Mouse (Mus musculus) limb, embryonic 14.5 days (tissue): ENCODE results near the gene Mogat2. TPM values are rescaled to one million over a fixed set of nuclear protein-coding genes. Genes with fewer than 3 reads are reported as not detected.

Source experiments
- ATAC-seq: fragments of 200-750 bp; cut with Nextera tagmentation; 2 replicates; pipeline ENCODE4 v1.8.0; 2017; ENCODE audit warnings: low read depth, moderate number of reproducible peaks, moderate TSS enrichment; ENCODE audit not compliant: low FRiP score
- DNase-seq: peaks from one replicate; pipeline ENCODE4 v3.0.0-alpha.2; 2015; ENCODE audit warnings: low spot score
- H3K27ac ChIP-seq: fragments of 300-500 bp; sonication (generic); replicated peaks from 2 replicates; pipeline ENCODE4 v1.5.1; 2014; ENCODE audit warnings: low read depth, mild to moderate bottlenecking, low read length, moderate library complexity, mixed read lengths
- H3K27me3 ChIP-seq: fragments of 300-500 bp; sonication (generic); 2 replicates; pipeline ENCODE4 v1.6.1; 2014; ENCODE audit warnings: low read length, mixed read lengths; ENCODE audit not compliant: control insufficient read depth, insufficient read depth
- H3K36me3 ChIP-seq: fragments of 300-500 bp; sonication (generic); 2 replicates; pipeline ENCODE4 v1.6.1; 2014; ENCODE audit warnings: mild to moderate bottlenecking, low read length, moderate library complexity, mixed read lengths; ENCODE audit not compliant: control insufficient read depth, insufficient read depth
- H3K4me1 ChIP-seq: fragments of 300-500 bp; sonication (generic); 2 replicates; pipeline ENCODE4 v1.6.1; 2014; ENCODE audit warnings: antibody characterized with exemption, low read length, mixed read lengths; ENCODE audit not compliant: control insufficient read depth, insufficient read depth
- H3K4me2 ChIP-seq: fragments of 300-500 bp; sonication (generic); replicated peaks from 2 replicates; pipeline ENCODE4 v1.6.1; 2014; ENCODE audit warnings: low read depth, mild to moderate bottlenecking, low read length, moderate library complexity; ENCODE audit not compliant: severe bottlenecking
- H3K4me3 ChIP-seq: fragments of 300-500 bp; sonication (generic); replicated peaks from 2 replicates; pipeline ENCODE4 v1.5.1; 2014; ENCODE audit warnings: low read length
- H3K9ac ChIP-seq: fragments of 300-500 bp; sonication (generic); 2 replicates; pipeline ENCODE4 v1.6.1; 2014; ENCODE audit warnings: mild to moderate bottlenecking, low read depth, low read length, moderate library complexity; ENCODE audit not compliant: severe bottlenecking
- H3K9me3 ChIP-seq: fragments of 300-500 bp; sonication (generic); 2 replicates; pipeline ENCODE4 v1.6.1; 2016; ENCODE audit warnings: low read length; ENCODE audit not compliant: control insufficient read depth
- POLR2A ChIP-seq: fragments of 200-500 bp; IDR thresholded peaks from 2 replicates; pipeline ENCODE4 v1.8.0; 2012; ENCODE audit warnings: inconsistent platforms, mild to moderate bottlenecking, moderate library complexity, borderline replicate concordance; ENCODE audit not compliant: insufficient read depth, insufficient read length; ENCODE audit errors: extremely low read depth
- WGBS: fragments of 180-500 bp; shearing (Covaris S2); extraction: QIAGEN DNeasy Blood & Tissue Kit; methylation state at CpG from one replicate; pipeline ENCODE4 v1.1.7; 2014; 5-methylcytosine and 5-hydroxymethylcytosine counted together
- polyA plus RNA-seq, 2 experiments: library from polyadenylated mRNA; depleted of rRNA in 1 of 2; stranded (reverse) in 1 of 2; unstranded in 1 of 2; fragments of >200 nt; fragmentation: Nextera tagmentation in 1 of 2; extraction: Ambion mirVana in 1 of 2; gene quantifications; 2 replicates each; pipeline versions ENCODE4 v1.2.1 to v1.2.3; 2012 to 2014

Gene Mogat2
- polyA plus RNA-seq, 2 experiments: 2.2 to 4.5 TPM

DNA sequence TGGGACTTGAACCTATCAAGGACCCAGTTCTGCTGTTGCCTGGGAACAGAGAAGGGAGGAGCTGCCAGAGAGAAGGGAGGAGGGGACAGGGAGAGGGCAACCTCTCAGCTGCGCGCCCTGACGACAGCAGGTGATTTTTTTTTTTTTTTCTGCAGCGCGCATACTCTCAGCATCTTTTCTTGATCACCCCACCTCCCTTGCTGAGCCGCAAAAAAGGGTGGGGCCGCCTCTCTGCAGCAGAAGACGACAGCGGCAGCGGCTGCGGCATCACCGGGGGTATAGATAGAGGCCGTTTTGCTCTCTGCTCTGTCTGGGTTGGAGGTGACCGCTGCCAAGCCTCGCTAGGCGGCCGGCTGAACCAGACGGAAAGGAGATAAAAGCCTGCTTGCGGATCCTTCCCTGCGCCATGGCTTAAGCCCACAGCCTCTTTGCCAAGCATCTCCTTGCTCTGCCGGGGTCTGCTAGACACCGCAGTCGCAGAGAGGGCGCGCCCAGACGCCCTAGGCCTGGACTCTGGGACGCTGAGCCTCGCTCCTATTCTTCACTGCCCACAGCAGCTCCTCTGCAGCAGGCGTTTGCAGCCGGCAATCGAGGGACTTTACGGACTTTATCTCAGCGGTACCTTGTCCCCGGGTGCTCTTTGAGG, 29.0 kb upstream of the Mogat2 start, which contains the start of gene Map6:
Gene Map6, plus strand, starts transcription at position 197 of the 646 bp plus-strand sequence.
- Histone ChIP-seq H3K36me3 (no peaks in the 10 kb centered on the region), H3K4me2 (peak within 1 kb of the TSS; percentile 91), H3K27ac (no peak within 1 kb of the TSS), H3K9me3 (no peaks in the 10 kb centered on the region), H3K4me1 (peaks cover 16% of the 10 kb centered on the region), H3K27me3 (peaks cover 55% of the 10 kb centered on the region), H3K9ac (peak within 1 kb of the TSS; percentile 49), H3K4me3 (peak within 1 kb of the TSS; percentile 54)
- TF ChIP-seq POLR2A: no peak
- DNase-seq (no peak), ATAC-seq (no peak)
- 2% methylated on average over 30 of the region's 34 CpGs for WGBS

- DNase-seq (no peak), ATAC-seq (no peak)
- TF ChIP-seq POLR2A: no peak
- Histone ChIP-seq H3K4me2 (no peak overlapping the region), H3K4me1 (peaks cover 16% of the 10 kb centered on the region), H3K27me3 (peaks cover 48% of the 10 kb centered on the region), H3K36me3 (no peaks in the 10 kb centered on the region), H3K9me3 (no peaks in the 10 kb centered on the region), H3K27ac (no peak overlapping the region), H3K9ac (no peak overlapping the region), H3K4me3 (no peak overlapping the region)
Measured at GRCm38 (mm10) chr7:99264597-99264996, 26.2 kb upstream of the Mogat2 start.

DNA sequence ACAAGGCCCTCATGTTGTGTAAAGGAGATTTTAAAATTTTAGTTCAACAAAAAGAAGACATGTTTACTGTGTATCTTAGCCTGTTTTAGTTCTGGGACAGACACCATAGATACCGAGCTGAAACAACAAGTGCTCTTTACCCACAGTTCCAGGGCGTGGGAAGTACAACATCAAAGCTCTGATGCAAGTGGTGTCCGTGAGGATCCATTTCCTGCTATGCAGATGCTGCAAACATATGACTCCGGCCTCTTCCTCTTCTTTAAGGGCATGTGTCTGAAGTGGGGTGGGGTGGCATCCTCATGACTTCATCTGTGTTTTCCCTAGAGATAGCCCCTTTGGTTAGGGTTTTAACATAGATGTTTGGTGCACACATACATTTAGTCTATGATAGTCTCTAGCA, 25.1 kb upstream of the Mogat2 start:
- Histone ChIP-seq H3K4me1 (peaks cover 5% of the 10 kb centered on the region; the same call in 1 of the 2 replicates), H3K9me3 (no peaks in the 10 kb centered on the region), H3K36me3 (no peaks in the 10 kb centered on the region), H3K27me3 (peaks cover 38% of the 10 kb centered on the region), H3K9ac (no peak overlapping the region), H3K4me3 (no peak overlapping the region), H3K27ac (no peak overlapping the region), H3K4me2 (no peak overlapping the region)
- no peak for TF ChIP-seq POLR2A
- ATAC-seq (no peak), DNase-seq (no peak)
- WGBS: 53% methylated on average over 4 of the region's 4 CpGs

DNA sequence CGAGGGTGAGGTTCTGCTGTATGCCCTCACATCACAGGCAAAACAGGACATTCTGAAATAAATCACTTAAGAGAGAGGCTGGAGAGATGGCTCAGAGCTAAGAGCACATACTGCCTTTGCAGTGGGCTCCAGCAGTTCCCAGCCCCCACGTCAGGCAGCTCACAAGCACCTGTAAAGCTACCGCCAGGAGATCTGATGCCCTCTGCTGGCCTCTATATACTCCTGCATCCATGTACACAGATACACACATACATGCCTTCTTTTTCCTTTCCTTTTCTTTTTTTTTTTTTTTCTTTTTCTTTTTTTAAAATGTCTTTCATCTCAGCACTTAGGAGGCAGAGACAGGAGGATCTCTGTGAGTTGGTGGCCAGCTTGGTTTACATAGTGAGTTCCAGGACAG, 23.5 kb upstream of the Mogat2 start:
- H3K9me3 ChIP-seq: no peaks in the 10 kb centered on the region
- H3K4me2 ChIP-seq: no peak overlapping the region
- H3K9ac ChIP-seq: no peak overlapping the region
- no peak for ATAC-seq
- peaks cover 22% of the 10 kb centered on the region; the same call in 1 of the 2 replicates for H3K27me3 ChIP-seq
- DNase-seq: no peak
- H3K27ac ChIP-seq: no peak overlapping the region
- no peak for TF ChIP-seq POLR2A
- H3K4me1 ChIP-seq: no peaks in the 10 kb centered on the region
- H3K36me3 ChIP-seq: no peaks in the 10 kb centered on the region
- H3K4me3 ChIP-seq: no peak overlapping the region
- WGBS: 78% methylated on average over 3 of the region's 3 CpGs

GRCm38 (mm10) chr7:99255006-99255405, 16.6 kb upstream of the Mogat2 start:
- H3K4me3 ChIP-seq: no peak overlapping the region
- TF ChIP-seq POLR2A: no peak
- no peak overlapping the region for H3K27ac ChIP-seq
- H3K9me3 ChIP-seq: no peaks in the 10 kb centered on the region
- no peak for ATAC-seq
- H3K4me1 ChIP-seq: no peaks in the 10 kb centered on the region
- DNase-seq: no peak
- no peaks in the 10 kb centered on the region for H3K36me3 ChIP-seq
- WGBS: 80% methylated on average over 7 of the region's 7 CpGs
- H3K9ac ChIP-seq: no peak overlapping the region
- no peaks in the 10 kb centered on the region for H3K27me3 ChIP-seq
- H3K4me2 ChIP-seq: no peak overlapping the region

- Histone ChIP-seq H3K27me3 (no peaks in the 10 kb centered on the region), H3K4me2 (no peak overlapping the region), H3K4me3 (no peak overlapping the region), H3K36me3 (no peaks in the 10 kb centered on the region), H3K9me3 (no peaks in the 10 kb centered on the region), H3K9ac (no peak overlapping the region), H3K27ac (no peak overlapping the region), H3K4me1 (0 out of 2 replicates have a peak, but pooled peaks cover 3% of the 10 kb centered on the region)
- no peak for DNase-seq
- WGBS: 45% methylated on average over 9 of the region's 9 CpGs
- ATAC-seq: no peak
- TF ChIP-seq POLR2A: no peak
Measured at GRCm38 (mm10) chr7:99250386-99250785, 12.0 kb upstream of the Mogat2 start.
